Mouse (Mus musculus) kidney, postnatal 0 days (tissue): ENCODE results near the gene Msh4. TPM values are rescaled to one million over a fixed set of nuclear protein-coding genes. Genes with fewer than 3 reads are reported as not detected.
A peak's percentile ranks its signal among the peaks of the same experiment; 100 is the strongest.
"Not testable (repeated sequence)": the region's sequence is repeated elsewhere in the genome, so short reads cannot be mapped to it uniquely, and the experiment has no call there.

Experiments
- ATAC-seq: fragments of 200-750 bp; cut with Nextera tagmentation; replicated peaks from 2 replicates; pipeline ENCODE4 v1.8.0; 2017; ENCODE audit warnings: low read depth, moderate number of reproducible peaks, moderate TSS enrichment, moderate library complexity; ENCODE audit not compliant: low FRiP score
- DNase-seq: peaks from one replicate; pipeline ENCODE4 v3.0.0-alpha.2; 2016; ENCODE audit warnings: low spot score
- H3K27ac ChIP-seq: fragments of 300-500 bp; sonication (generic); 2 replicates; pipeline ENCODE4 v1.5.1; 2014; ENCODE audit warnings: mild to moderate bottlenecking
- H3K27me3 ChIP-seq: fragments of 300-500 bp; sonication (generic); 2 replicates; pipeline ENCODE4 v1.6.1; 2014; ENCODE audit warnings: low read length, mixed read lengths; ENCODE audit not compliant: insufficient read depth
- H3K36me3 ChIP-seq: fragments of 300-500 bp; sonication (generic); 2 replicates; pipeline ENCODE4 v1.6.1; 2014; ENCODE audit warnings: low read length, mixed read lengths; ENCODE audit not compliant: insufficient read depth
- H3K4me1 ChIP-seq: fragments of 300-500 bp; sonication (generic); replicated peaks from 2 replicates; pipeline ENCODE4 v1.6.1; 2014; ENCODE audit warnings: antibody characterized with exemption, low read length, mixed read lengths; ENCODE audit not compliant: insufficient read depth
- H3K4me2 ChIP-seq: fragments of 300-500 bp; sonication (generic); 2 replicates; pipeline ENCODE4 v1.6.1; 2014; ENCODE audit warnings: mild to moderate bottlenecking, low read length, moderate library complexity, mixed read lengths
- H3K4me3 ChIP-seq: fragments of 300-500 bp; sonication (generic); replicated peaks from 2 replicates; pipeline ENCODE4 v1.5.1; 2014; ENCODE audit warnings: low read depth, low read length
- H3K9ac ChIP-seq: fragments of 300-500 bp; sonication (generic); 2 replicates; pipeline ENCODE4 v1.6.1; 2014; ENCODE audit warnings: low read depth, low read length
- H3K9me3 ChIP-seq: fragments of 300-500 bp; sonication (generic); replicated peaks from 2 replicates; pipeline ENCODE4 v1.6.1; 2016; ENCODE audit warnings: low read length, inconsistent platforms, mixed read lengths
- CTCF ChIP-seq: IDR thresholded peaks from 2 replicates; pipeline ENCODE4 v1.5.1; 2016; ENCODE audit warnings: antibody characterized with exemption, low read depth, mild to moderate bottlenecking, moderate library complexity
- WGBS: fragments of 180-500 bp; shearing (Covaris S2); extraction: QIAGEN DNeasy Blood & Tissue Kit; methylation state at CpG from one replicate; pipeline ENCODE4 v1.1.7; 2014; 5-methylcytosine and 5-hydroxymethylcytosine counted together
- polyA plus RNA-seq: library from polyadenylated mRNA; unstranded; fragments of >200 nt; fragmentation: Nextera tagmentation; extraction: Ambion mirVana; gene quantifications from 2 replicates; pipeline ENCODE4 v1.2.1, GENCODE M21; 2015

The Msh4 gene
- polyA plus RNA-seq, 1 experiment from 2014 or later = 0.09 TPM

DNA sequence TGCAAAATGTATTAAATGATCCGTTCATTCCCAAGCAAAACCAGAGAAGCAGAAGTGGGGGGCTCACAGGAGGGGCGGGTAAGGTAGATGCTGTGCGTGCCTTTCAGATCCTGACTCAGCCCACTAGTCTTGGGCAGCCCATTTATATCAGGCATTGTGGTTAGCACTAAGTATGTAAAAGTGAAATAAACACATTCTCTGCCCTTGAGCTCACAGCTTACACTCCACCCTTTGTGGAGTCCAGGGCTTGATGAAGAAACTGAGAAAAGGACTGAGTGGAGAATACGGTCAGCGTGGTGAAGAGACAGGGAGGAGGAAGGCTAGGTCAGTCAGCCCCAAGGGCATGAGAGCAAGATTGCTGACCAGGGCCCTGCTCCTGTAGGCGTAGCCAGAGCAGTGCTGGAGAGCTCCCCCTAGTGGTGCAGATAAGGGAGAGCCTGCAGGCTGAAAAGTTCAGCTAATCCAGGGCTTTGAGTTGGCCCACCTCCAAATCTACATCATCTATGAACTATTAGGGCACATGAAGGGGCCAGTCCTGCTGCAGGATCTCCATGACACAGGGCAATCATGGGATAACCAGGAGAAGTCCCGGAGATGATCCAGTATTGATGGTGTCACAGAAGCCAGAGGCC is 70.4 kb downstream of the Msh4 start:
- TF ChIP-seq CTCF = peak; percentile 93
- Histone ChIP-seq H3K9me3 (no peaks in the 10 kb centered on the region), H3K4me1 (no peaks in the 10 kb centered on the region), H3K4me3 (no peak overlapping the region), H3K4me2 (no peak overlapping the region), H3K9ac (no peak overlapping the region), H3K36me3 (no peaks in the 10 kb centered on the region), H3K27ac (no peak overlapping the region), H3K27me3 (no peaks in the 10 kb centered on the region)
- 62% methylated on average over 7 of the region's 7 CpGs for WGBS
- DNase-seq = peak; percentile 87
- peak; percentile 65 for ATAC-seq

DNA sequence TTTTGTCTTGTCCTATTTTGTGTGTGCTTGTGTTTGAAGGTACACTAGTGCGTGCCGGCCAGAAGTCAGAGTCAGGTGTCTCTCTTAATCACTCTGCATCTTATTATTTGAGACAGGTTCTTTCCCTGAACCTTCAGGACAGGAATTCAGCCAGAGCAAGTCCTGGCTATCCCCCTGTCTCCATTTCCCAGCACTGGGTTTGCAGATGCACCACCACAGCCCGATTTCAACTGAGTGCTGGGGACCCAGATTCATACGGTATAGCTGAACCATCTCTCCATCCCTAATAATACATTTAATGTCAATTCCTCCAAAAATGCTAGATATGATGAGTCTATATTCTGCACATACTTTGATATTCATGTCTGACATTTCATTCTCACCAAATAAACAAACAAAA is 71.9 kb downstream of the Msh4 start:
- ATAC-seq = no peak
- no peaks in the 10 kb centered on the region for H3K36me3 ChIP-seq
- H3K4me3 ChIP-seq = no peak overlapping the region
- no peaks in the 10 kb centered on the region for H3K9me3 ChIP-seq
- no peak for TF ChIP-seq CTCF
- no peak overlapping the region for H3K27ac ChIP-seq
- H3K9ac ChIP-seq = no peak overlapping the region
- H3K4me2 ChIP-seq = no peak overlapping the region
- H3K4me1 ChIP-seq = no peaks in the 10 kb centered on the region
- no peaks in the 10 kb centered on the region for H3K27me3 ChIP-seq
- no peak for DNase-seq
- WGBS = 91% methylated on average over 4 of the region's 4 CpGs

DNA sequence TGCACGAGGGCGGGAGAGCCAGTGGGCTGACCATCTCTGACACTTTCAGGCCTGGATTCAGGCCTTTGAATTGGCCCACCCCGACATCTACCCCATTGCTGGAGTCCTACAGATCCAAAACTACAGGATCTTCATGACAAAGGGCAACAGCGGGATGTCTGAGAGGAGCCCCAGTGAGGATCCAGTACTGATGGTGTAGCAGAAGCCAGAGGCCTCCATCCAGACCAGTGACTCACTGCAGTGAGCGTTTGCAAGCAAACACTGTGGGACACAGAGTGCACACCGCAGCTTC is 73.3 kb downstream of the Msh4 start:
- ATAC-seq (no peak), DNase-seq (no peak)
- Histone ChIP-seq H3K9me3 (no peaks in the 10 kb centered on the region), H3K4me1 (no peaks in the 10 kb centered on the region), H3K4me3 (no peak overlapping the region), H3K36me3 (no peaks in the 10 kb centered on the region), H3K9ac (no peak overlapping the region), H3K27ac (no peak overlapping the region), H3K4me2 (no peak overlapping the region), H3K27me3 (no peaks in the 10 kb centered on the region)
- TF ChIP-seq CTCF = no peak
- WGBS = 64% methylated on average over 5 of the region's 6 CpGs

DNA sequence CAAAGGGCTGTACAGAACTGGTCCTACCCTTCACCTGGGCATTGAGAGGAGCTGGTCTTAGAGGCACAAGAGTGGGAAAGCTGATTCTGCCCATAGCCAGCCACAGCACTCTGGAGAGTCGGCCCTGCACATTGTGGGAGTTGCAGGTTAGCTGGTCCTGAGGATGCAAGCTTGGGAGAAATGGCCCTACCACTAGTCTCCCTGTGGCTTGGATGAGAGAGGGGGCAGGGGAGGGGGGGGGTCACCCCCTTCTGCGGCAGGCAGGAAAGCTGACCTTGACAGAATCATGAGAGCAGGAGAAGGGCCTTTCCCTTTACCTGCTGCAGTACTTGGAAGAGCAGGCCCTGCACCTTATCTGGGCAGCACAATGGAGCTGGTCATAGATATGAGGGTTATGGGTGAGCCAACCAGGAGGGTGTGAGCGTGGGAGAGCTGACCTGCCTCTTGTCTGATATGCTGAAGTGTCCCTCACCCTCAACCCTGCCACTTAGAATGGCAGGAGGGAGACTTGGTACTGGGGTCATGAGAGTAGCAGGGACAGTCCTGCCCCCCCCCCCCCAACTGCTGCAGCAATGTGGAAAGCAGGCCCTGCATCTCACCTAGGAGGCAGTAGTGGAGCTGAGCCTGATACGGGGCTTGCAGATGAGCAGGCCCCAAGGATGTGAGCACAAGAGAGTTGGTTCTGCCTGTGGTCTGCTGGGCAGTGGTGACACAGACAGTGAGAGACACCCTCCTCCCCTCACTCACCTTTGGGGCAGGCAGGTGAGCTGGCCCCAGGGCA is 73.9 kb downstream of the Msh4 start:
- TF ChIP-seq CTCF = no peak
- Histone ChIP-seq H3K9ac (no peak overlapping the region), H3K4me2 (no peak overlapping the region), H3K27me3 (no peaks in the 10 kb centered on the region), H3K9me3 (no peaks in the 10 kb centered on the region), H3K27ac (no peak overlapping the region), H3K4me3 (no peak overlapping the region), H3K36me3 (no peaks in the 10 kb centered on the region), H3K4me1 (no peaks in the 10 kb centered on the region)
- WGBS = 78% methylated on average over 4 of the region's 4 CpGs
- ATAC-seq (no peak), DNase-seq (no peak)

DNA sequence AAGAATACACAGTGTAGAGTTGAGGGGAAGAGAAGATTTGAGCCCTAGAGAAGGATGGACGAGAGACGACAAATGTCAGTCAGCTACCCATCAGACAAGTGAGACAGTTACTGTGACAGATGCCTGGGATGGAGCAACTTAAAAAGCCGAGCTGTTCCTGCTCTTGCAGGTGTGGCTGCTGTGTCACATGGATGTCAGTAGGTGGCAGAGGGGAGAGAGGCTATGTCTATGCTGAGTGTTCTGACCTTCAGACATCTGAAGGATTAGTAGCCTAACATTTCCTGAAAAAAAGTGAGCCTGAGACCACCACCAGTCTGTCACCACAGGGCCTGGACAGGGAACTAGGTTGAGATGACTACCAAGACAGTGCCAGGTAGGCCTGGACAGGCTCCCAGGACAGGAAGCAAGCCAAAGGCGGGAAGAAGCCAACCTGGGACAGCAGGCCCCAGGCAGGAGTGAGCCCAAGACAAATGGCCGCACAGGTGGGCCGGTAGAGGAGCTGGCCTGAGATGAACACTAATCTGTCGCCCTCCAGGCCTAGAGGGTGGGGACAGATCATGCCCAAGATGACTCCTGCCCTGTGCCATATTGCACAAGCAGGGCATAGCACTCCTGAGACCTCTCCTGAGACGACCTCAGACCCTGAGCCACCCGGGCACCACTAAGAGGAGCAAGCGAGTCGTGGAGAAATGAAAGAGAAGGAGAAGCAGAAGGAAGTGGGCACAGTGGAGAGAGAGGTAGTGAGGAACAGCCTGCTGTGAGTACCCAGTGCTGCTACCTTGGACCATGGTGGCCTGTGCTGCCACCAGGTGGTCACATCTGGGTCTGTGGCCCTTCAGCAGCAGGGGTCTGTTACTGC is 74.7 kb downstream of the Msh4 start:
- H3K36me3 ChIP-seq = no peaks in the 10 kb centered on the region
- no peak overlapping the region for H3K9ac ChIP-seq
- H3K4me2 ChIP-seq = no peak overlapping the region
- no peaks in the 10 kb centered on the region for H3K27me3 ChIP-seq
- DNase-seq (peak; percentile 35), ATAC-seq (peak; percentile 78; the same call in 1 of the 2 replicates)
- peak; percentile 72 for TF ChIP-seq CTCF
- H3K4me3 ChIP-seq = no peak overlapping the region
- H3K27ac ChIP-seq = no peak overlapping the region
- H3K9me3 ChIP-seq = no peaks in the 10 kb centered on the region
- no peaks in the 10 kb centered on the region for H3K4me1 ChIP-seq
- WGBS = 75% methylated on average over 11 of the region's 11 CpGs

DNA sequence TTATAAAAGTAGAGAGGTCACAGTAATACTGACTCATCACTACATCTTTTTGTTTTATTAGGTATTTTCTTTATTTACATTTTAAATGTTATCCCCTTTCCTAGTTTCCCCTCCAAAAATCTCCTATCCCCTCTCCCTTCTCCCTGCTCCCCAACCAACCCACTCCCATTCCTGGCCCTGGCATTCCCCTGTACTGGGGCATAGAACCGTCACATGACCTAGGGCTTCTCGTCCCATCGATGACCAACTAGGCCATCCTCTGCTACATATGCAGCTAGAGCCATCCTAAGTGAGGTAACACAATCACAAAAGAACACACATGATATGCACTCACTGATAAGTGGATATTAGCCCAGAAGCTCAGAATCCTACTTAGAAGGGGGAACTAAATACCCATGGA is 76.2 kb downstream of the Msh4 start:
- ATAC-seq, H3K36me3 ChIP-seq: not testable (repeated sequence)
- 93% methylated on average over 3 of the region's 3 CpGs for WGBS

More for the DNA sequence above, 76.2 kb downstream of the Msh4 start:
- H3K4me3 ChIP-seq, H3K4me2 ChIP-seq, H3K9ac ChIP-seq, H3K27ac ChIP-seq, H3K27me3 ChIP-seq, H3K9me3 ChIP-seq, H3K4me1 ChIP-seq, DNase-seq: not testable (repeated sequence)
